Mouse (Mus musculus): ENCODE data around the gene Ntng1.

GRCm38 (mm10) chr3:110132289-110132688 is 11.5 kb downstream of the Ntng1 start:
- no peak for TF ChIP-seq CTCF (IDR thresholded peaks at IDR 0.05; ENCODE audit: extremely low read depth, insufficient read length, insufficient replicate concordance, low read depth, low read length)
- no peak for TF ChIP-seq POLR2A (IDR thresholded peaks at IDR 0.05; ENCODE audit: low read depth, low read length)

Data from small intestine, adult 2 months (tissue).